Mouse (Mus musculus) MEL (cell line): ENCODE results near the gene Enox1. TPM values are rescaled to one million over a fixed set of nuclear protein-coding genes. Genes with fewer than 3 reads are reported as not detected.

Experiments
- DNase-seq: peaks from one replicate; pipeline ENCODE4 v3.0.0; 2011; ENCODE audit warnings: low read depth, low spot score
- H3K27ac ChIP-seq: 2 replicates; pipeline ENCODE4 v1.5.1; 2012; ENCODE audit warnings: low read depth, mild to moderate bottlenecking, control low read depth, low read length, moderate library complexity; ENCODE audit not compliant: control insufficient read depth
- H3K27me3 ChIP-seq, 2 experiments: fragments of 150-350 bp in 1 of 2; sonication (generic) in 1 of 2; 2 replicates each; pipeline ENCODE4 v1.6.1; 2012; ENCODE audit warnings: low read length in 2 of 2, mild to moderate bottlenecking in 2 of 2, improper control_type of control experiment in 1 of 2, moderate library complexity in 1 of 2; ENCODE audit not compliant: insufficient read depth in 2 of 2, control insufficient read depth in 1 of 2
- H3K36me3 ChIP-seq, 2 experiments: 2 replicates each; pipeline ENCODE4 v1.6.1; 2012 to 2014; ENCODE audit warnings: low read length in 2 of 2, improper control_type of control experiment in 1 of 2, inconsistent platforms in 1 of 2, mild to moderate bottlenecking in 1 of 2; ENCODE audit not compliant: insufficient read depth in 2 of 2, control insufficient read depth in 1 of 2
- H3K4me1 ChIP-seq, 2 experiments: fragments of 150-350 bp in 1 of 2; sonication (generic) in 1 of 2; 2 replicates each; pipeline ENCODE4 v1.6.1; 2012; ENCODE audit warnings: low read length in 2 of 2, improper control_type of control experiment in 1 of 2, mild to moderate bottlenecking in 1 of 2; ENCODE audit not compliant: insufficient read depth in 2 of 2, control insufficient read depth in 1 of 2
- H3K4me3 ChIP-seq, 2 experiments: fragments of 150-350 bp in 1 of 2; sonication (generic) in 1 of 2; 2 replicates each; pipeline ENCODE4 v1.5.1; 2012; ENCODE audit warnings: low read depth in 2 of 2, low read length in 2 of 2, mild to moderate bottlenecking in 2 of 2, moderate library complexity in 2 of 2, control low read depth in 1 of 2, improper control_type of control experiment in 1 of 2; ENCODE audit not compliant: control insufficient read depth in 1 of 2, insufficient read depth in 1 of 2
- H3K79me2 ChIP-seq: 2 replicates; pipeline ENCODE4 v1.6.1; 2012; ENCODE audit warnings: mild to moderate bottlenecking, low read length, moderate library complexity; ENCODE audit not compliant: control insufficient read depth, poor library complexity, insufficient read depth
- H3K9ac ChIP-seq: 2 replicates; pipeline ENCODE4 v1.6.1; 2012; ENCODE audit warnings: low read depth, mild to moderate bottlenecking, control low read depth, low read length, moderate library complexity; ENCODE audit not compliant: control insufficient read depth, poor library complexity, severe bottlenecking
- H3K9me3 ChIP-seq: fragments of 150-350 bp; sonication (generic); replicated peaks from 2 replicates; pipeline ENCODE4 v1.6.1; 2012; ENCODE audit warnings: mild to moderate bottlenecking, low read length, improper control_type of control experiment, moderate library complexity; ENCODE audit not compliant: insufficient read depth
- BHLHE40 ChIP-seq: IDR thresholded peaks from 2 replicates; pipeline ENCODE4 v1.6.1; 2012; ENCODE audit warnings: low read depth, mild to moderate bottlenecking, inconsistent platforms, low read length, improper control_type of control experiment, borderline replicate concordance
- CHD1 ChIP-seq: IDR thresholded peaks from 2 replicates; pipeline ENCODE4 v1.6.1; 2012; ENCODE audit warnings: low read depth, mild to moderate bottlenecking, inconsistent platforms, low read length, improper control_type of control experiment
- CHD2 ChIP-seq: IDR thresholded peaks from 2 replicates; pipeline ENCODE4 v1.6.1; 2011; ENCODE audit warnings: low read length, improper control_type of control experiment
- CTCF ChIP-seq, 3 experiments: IDR thresholded peaks in 2 of 3; conservative IDR thresholded peaks in 1 of 3; 2 replicates each; pipeline ENCODE4 v1.5.1; 2011 to 2012; ENCODE audit warnings: low read length in 3 of 3, low read depth in 2 of 3, mild to moderate bottlenecking in 2 of 3, improper control_type of control experiment in 1 of 3, inconsistent platforms in 1 of 3, mixed read lengths in 1 of 3, moderate library complexity in 1 of 3; ENCODE audit not compliant: control insufficient read depth in 1 of 3, insufficient read depth in 1 of 3, poor library complexity in 1 of 3, severe bottlenecking in 1 of 3
- ELF1 ChIP-seq: IDR thresholded peaks from 2 replicates; pipeline ENCODE4 v1.6.1; 2014; ENCODE audit warnings: low read depth, mild to moderate bottlenecking, inconsistent platforms, low read length, improper control_type of control experiment, moderate library complexity
- EP300 ChIP-seq, 2 experiments: IDR thresholded peaks; 2 replicates each; pipeline ENCODE4 v1.6.1; 2011; ENCODE audit warnings: improper control_type of control experiment in 2 of 2, low read length in 2 of 2, low read depth in 1 of 2, mild to moderate bottlenecking in 1 of 2
- GABPA ChIP-seq: IDR thresholded peaks from 2 replicates; pipeline ENCODE4 v1.6.1; 2012; ENCODE audit warnings: low read depth, mild to moderate bottlenecking, inconsistent platforms, low read length, improper control_type of control experiment, moderate library complexity
- GATA1 ChIP-seq: IDR thresholded peaks from 2 replicates; pipeline ENCODE4 v1.6.1; 2011; ENCODE audit warnings: low read depth, low read length, improper control_type of control experiment
- HCFC1 ChIP-seq: IDR thresholded peaks from 2 replicates; pipeline ENCODE4 v1.6.1; 2012; ENCODE audit warnings: low read depth, mild to moderate bottlenecking, inconsistent platforms, low read length, improper control_type of control experiment, moderate library complexity
- KAT2A ChIP-seq: conservative IDR thresholded peaks from 2 replicates; pipeline ENCODE4 v1.6.1; 2012; ENCODE audit warnings: low read depth, low read length, improper control_type of control experiment, inconsistent platforms
- MAFK ChIP-seq: IDR thresholded peaks from 2 replicates; pipeline ENCODE4 v1.6.1; 2011; ENCODE audit warnings: low read depth, mild to moderate bottlenecking, low read length, improper control_type of control experiment, borderline replicate concordance
- MAX ChIP-seq: IDR thresholded peaks from 2 replicates; pipeline ENCODE4 v1.6.1; 2011; ENCODE audit warnings: low read length, improper control_type of control experiment
- MEF2A ChIP-seq: IDR thresholded peaks from 2 replicates; pipeline ENCODE4 v1.6.1; 2014; ENCODE audit warnings: low read depth, mild to moderate bottlenecking, inconsistent platforms, low read length, improper control_type of control experiment; ENCODE audit not compliant: poor library complexity, insufficient replicate concordance, severe bottlenecking; ENCODE audit errors: extremely low read depth
- MXI1 ChIP-seq: IDR thresholded peaks from 2 replicates; pipeline ENCODE4 v1.6.1; 2011; ENCODE audit warnings: mild to moderate bottlenecking, low read depth, low read length, improper control_type of control experiment
- MYB ChIP-seq: IDR thresholded peaks from 2 replicates; pipeline ENCODE4 v1.6.1; 2011; ENCODE audit warnings: mild to moderate bottlenecking, low read depth, low read length, improper control_type of control experiment
- MYC ChIP-seq: IDR thresholded peaks from 2 replicates; pipeline ENCODE4 v1.6.1; 2011; ENCODE audit warnings: low read depth, mild to moderate bottlenecking, low read length, improper control_type of control experiment, moderate library complexity
- NRF1 ChIP-seq: IDR thresholded peaks from 2 replicates; pipeline ENCODE4 v1.6.1; 2014; ENCODE audit warnings: low read depth, mild to moderate bottlenecking, inconsistent platforms, low read length, improper control_type of control experiment, moderate library complexity; ENCODE audit not compliant: poor library complexity, insufficient read depth, severe bottlenecking
- RAD21 ChIP-seq: IDR thresholded peaks from 2 replicates; pipeline ENCODE4 v1.6.1; 2011; ENCODE audit warnings: mild to moderate bottlenecking, low read depth, low read length, improper control_type of control experiment
- TAL1 ChIP-seq: IDR thresholded peaks from 2 replicates; pipeline ENCODE4 v1.6.1; 2012; ENCODE audit warnings: mild to moderate bottlenecking, inconsistent platforms, low read length, moderate library complexity, mixed read lengths
- TBP ChIP-seq: IDR thresholded peaks from 2 replicates; pipeline ENCODE4 v1.8.0; 2011; ENCODE audit warnings: low read depth, low read length, improper control_type of control experiment
- TCF12 ChIP-seq: IDR thresholded peaks from 2 replicates; pipeline ENCODE4 v1.6.1; 2014; ENCODE audit warnings: low read depth, mild to moderate bottlenecking, inconsistent platforms, low read length, improper control_type of control experiment, moderate library complexity
- UBTF ChIP-seq: IDR thresholded peaks from 2 replicates; pipeline ENCODE4 v1.6.1; 2012; ENCODE audit warnings: low read depth, mild to moderate bottlenecking, inconsistent platforms, low read length, improper control_type of control experiment, moderate library complexity, borderline replicate concordance; ENCODE audit not compliant: insufficient read depth
- USF2 ChIP-seq, 2 experiments: IDR thresholded peaks; 2 replicates each; pipeline ENCODE4 v1.6.1; 2011 to 2012; ENCODE audit warnings: improper control_type of control experiment in 2 of 2, low read length in 2 of 2, borderline replicate concordance in 1 of 2, inconsistent platforms in 1 of 2, low read depth in 1 of 2, mild to moderate bottlenecking in 1 of 2; ENCODE audit not compliant: insufficient read depth in 1 of 2
- ZNF384 ChIP-seq: IDR thresholded peaks from 2 replicates; pipeline ENCODE4 v1.6.1; 2012; ENCODE audit warnings: low read depth, mild to moderate bottlenecking, inconsistent platforms, low read length, improper control_type of control experiment
- polyA plus RNA-seq, 2 experiments: library from polyadenylated mRNA; stranded (reverse) in 1 of 2; unstranded in 1 of 2; fragments of >175 nt in 1 of 2; fragments of >200 nt in 1 of 2; gene quantifications; 2 replicates each; pipeline versions ENCODE4 v1.2.1 to v1.2.4; 2012; ENCODE audit warnings: low replicate concordance in 2 of 2, low read depth in 1 of 2; ENCODE audit not compliant: insufficient read length in 2 of 2, insufficient read depth in 1 of 2, missing spikeins in 1 of 2
- total RNA-seq: library from RNA; depleted of rRNA; stranded (reverse); fragments of 300-350 nt; gene quantifications from 2 replicates; pipeline ENCODE4 v1.2.3, GENCODE M21; 2012

Enox1 gene
- total and polyA plus RNA-seq, 3 experiments, result not detected

GRCm38 (mm10) chr14:77392476-77392875 is 235.9 kb downstream of the Enox1 start:
- Histone ChIP-seq H3K36me3 (no peaks in the 10 kb centered on the region), H3K4me3 (no peak overlapping the region), H3K27ac (no peak overlapping the region), H3K27me3 (no peaks in the 10 kb centered on the region), H3K9me3 (no peaks in the 10 kb centered on the region), H3K79me2 (no peaks in the 10 kb centered on the region), H3K9ac (no peak overlapping the region), H3K4me1 (no peaks in the 10 kb centered on the region)
- TF ChIP-seq MAFK (no peak), KAT2A (no peak), MXI1 (no peak), CTCF (IDR thresholded peaks at IDR 0.05 in 2 of 3, conservative IDR thresholded peaks at IDR 0.05 in 1 of 3; ENCODE audit: control insufficient read depth in 1 of 3, insufficient read depth in 1 of 3, low read depth in 2 of 3, low read length in 3 of 3, poor library complexity in 1 of 3, severe bottlenecking in 1 of 3) (no peak), TBP (no peak), RAD21 (no peak), GABPA (no peak), UBTF (no peak), TAL1 (no peak), TCF12 (no peak), CHD1 (no peak), CHD2 (no peak), GATA1 (no peak), MYC (no peak), EP300 (IDR thresholded peaks at IDR 0.05; ENCODE audit: low read depth in 1 of 2, low read length in 2 of 2) (no peak), MAX (no peak), MYB (no peak), HCFC1 (no peak), MEF2A (no peak), BHLHE40 (no peak)
- no peak for DNase-seq

DNA sequence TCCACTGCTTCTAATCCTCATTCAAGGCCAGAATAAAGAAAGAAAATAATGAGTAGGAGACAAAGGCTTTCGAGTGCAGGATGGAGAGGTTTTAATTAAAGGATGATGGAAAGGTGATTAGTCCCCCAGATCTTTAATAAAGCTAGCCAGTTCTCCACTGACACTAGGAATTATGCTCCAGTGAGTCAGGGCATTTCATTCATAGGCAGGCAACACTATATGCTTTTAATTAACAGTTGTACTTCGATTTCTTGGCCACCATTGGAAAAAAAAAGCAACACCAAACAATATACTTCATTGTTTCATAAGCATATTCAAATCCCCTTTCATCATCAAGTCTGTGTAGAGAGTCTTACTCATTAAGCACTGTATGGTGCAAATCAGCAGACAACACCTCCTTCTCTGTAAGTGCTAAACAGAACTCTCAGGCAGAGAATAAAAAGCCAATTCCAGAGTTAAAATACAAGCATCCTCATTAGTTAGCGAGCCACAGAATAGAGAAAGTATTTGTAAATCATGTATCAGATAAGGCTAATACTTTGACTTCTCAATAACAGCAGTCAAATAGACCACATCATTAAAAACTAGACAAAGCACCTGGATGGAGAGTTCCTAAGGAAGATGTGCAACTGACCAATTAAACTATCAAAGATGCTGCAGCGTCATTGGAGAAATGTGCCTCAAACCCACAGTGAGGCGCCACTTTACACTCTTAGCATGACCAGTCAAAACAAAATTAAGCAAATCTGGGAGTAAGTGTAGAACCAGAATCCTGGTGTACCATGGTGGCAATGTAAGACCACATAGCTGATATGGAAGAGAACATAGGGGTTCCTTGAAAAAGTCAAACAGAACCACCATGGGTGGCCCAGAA is 249.9 kb downstream of the Enox1 start:
- Histone ChIP-seq H3K9me3 (no peaks in the 10 kb centered on the region), H3K27me3 (no peaks in the 10 kb centered on the region), H3K36me3 (no peaks in the 10 kb centered on the region)
- TF ChIP-seq ELF1, result no peak
- no peak for TF ChIP-seq NRF1
- TF ChIP-seq MYC, result no peak
- TF ChIP-seq TBP, result no peak
- no peak for TF ChIP-seq USF2 (IDR thresholded peaks at IDR 0.05; ENCODE audit: borderline replicate concordance in 1 of 2, insufficient read depth in 1 of 2, low read depth in 1 of 2, low read length in 2 of 2)
- no peak for TF ChIP-seq GABPA
- TF ChIP-seq ZNF384, result no peak
- TF ChIP-seq, all 39 proteins: peak for 0
- H3K79me2 ChIP-seq, result no peaks in the 10 kb centered on the region
- no peak overlapping the region for H3K4me3 ChIP-seq
- no peak overlapping the region for H3K27ac ChIP-seq
- no peak for DNase-seq
- no peaks in the 10 kb centered on the region for H3K4me1 ChIP-seq
- no peak overlapping the region for H3K9ac ChIP-seq
